Mouse (Mus musculus): ENCODE data around the gene Fam160a1.

DNA sequence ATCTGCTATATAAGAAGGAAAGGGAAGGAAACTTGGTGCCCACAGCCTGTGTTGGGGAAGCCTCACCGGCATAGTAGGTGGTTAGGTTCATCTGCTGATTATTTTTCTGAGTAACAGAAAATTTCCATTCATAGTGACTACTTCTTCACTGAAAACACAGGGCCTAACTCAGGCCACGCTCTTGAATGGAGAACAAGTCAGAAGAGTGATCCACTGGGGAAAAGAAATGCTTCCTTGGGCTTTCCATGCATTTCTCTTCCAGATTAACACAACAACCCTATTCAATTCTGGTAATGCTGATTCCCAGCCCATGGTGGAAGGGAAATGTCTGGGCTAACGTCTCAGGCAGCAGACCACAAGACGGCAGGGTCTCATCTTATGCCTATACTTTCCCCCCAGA lies 118.6 kb downstream of the Fam160a1 start:
- TF ChIP-seq POLR2A (IDR thresholded peaks at IDR 0.05; ENCODE audit: insufficient read depth, low read depth, low read length) (no peak), CTCF (IDR thresholded peaks at IDR 0.05) (no peak)
